Mouse (Mus musculus) heart, adult 18-20 months (tissue): Measurements from ENCODE around the gene Fam160a1. TPM values are rescaled to one million over a fixed set of nuclear protein-coding genes. Genes with fewer than 3 reads are reported as not detected.
A peak's percentile ranks its signal among the peaks of the same experiment; 100 is the strongest.

ENCODE experiments used
- DNase-seq, 2 experiments: peaks; one replicate each; pipeline ENCODE4 v3.0.0; 2021 to 2022; ENCODE audit warnings: mixed read lengths in 1 of 2
- total RNA-seq, 2 experiments: library from RNA; stranded (reverse); gene quantifications; 2 replicates each; pipeline ENCODE4 v1.2.3; 2021

The Fam160a1 gene
- total RNA-seq, 2 experiments from 2014 or later: 47.6 to 48.0 TPM

DNA sequence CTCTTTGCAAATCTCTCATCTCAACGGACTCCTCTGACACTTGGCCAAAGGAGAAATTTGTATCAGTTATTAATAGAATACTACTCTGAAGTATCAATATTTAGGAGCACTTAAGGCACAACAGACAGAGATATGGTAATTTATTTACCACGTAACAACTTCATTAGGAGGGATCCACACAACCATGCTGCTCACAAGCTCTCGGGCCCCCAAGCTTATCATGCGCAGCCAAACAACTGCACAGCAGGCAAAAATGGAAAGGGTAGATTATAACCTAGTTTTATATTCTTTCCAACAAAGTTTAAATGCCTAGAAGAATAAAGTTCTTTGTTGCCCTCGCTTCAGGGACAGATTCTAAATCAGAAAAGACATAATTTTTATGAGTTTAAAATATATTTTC, 137.1 kb downstream of the Fam160a1 start:
- DNase-seq: no peak

DNA sequence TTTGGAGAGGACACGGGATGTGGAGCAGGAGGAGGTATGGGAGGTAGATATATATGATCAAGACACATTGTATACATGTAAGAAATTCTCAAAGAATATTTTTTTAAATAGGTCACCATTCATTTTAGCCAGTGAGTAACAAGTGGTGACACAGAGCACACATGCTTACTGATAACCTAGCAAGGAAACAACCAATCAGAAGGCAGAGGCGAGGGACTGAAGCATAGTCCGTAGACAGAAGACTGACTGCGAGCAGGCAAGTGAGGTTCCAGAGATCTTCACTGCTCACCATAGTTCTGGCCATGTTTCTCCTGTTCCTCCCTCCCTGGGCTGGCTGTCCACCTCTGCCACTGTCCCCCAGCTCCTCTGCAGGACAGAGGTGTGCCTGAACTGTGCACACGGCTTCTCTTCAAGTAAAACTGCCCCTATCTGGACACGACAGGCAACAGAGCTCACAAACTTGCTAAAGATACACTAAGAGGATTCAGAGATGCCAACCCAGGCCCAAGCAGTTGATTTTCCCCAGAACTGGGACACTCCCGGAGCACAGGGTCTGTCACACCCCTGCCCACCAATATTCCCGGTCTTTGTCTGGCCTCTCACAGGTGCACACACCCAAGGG, 137.7 kb downstream of the Fam160a1 start:
- no peak for DNase-seq

DNA sequence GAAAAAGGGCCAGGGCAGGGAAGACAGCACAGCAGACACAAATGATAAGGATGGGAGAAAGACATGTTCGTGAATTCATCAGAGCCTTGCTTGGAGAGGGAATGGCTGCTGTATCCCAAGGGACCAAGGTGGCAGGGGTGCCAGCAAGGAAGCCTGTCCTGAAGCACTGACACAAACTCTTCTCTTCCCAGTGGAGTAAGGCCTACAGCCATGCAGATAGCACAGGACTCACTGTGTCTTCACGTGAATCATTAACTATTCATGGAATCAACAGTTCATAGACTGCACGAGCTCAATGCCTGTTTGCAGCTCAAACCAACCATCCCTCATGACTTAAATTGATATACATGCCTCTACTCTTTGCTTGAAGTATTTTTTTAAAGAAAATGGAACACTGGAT, 139.1 kb downstream of the Fam160a1 start:
- DNase-seq: no peak

DNA sequence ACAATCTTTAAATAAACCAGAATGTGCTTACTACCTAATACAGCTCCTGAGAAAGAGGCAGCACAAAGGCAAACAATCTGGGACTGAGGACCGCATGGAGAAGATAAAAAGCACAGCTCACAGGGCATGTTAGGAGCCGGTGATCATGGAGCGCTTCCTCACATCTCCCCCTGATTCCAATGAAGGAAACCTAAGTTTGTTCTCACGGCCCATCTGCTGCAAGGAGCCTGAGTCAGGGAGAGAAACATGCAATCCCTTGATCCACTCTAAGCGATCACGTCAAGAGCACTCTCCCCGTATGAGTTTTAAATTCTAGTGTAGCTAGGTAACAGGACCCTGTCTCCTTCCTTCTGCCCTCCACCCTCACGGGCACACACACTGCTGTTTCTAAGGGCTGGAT, 140.0 kb downstream of the Fam160a1 start:
- DNase-seq: no peak

DNA sequence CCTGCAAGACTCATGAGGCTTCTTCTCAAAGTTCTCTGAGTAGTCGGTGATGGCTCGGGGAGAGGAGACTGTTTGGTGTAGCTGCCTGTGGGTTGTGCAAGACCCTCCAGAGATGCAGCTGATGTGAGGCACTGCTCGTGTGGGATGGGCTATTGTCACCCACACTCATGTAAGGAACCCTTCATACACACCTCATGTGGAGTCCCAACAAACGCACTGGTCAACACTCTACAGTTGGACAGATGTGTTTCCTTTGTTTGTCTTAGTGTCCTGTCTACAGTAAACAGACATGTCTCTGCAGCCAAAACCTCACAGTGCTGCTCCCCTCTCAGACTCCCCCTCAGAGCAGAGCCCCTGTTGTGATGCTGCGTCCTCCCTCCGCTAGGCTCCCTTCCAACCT, 147.2 kb downstream of the Fam160a1 start:
- no peak for DNase-seq

DNA sequence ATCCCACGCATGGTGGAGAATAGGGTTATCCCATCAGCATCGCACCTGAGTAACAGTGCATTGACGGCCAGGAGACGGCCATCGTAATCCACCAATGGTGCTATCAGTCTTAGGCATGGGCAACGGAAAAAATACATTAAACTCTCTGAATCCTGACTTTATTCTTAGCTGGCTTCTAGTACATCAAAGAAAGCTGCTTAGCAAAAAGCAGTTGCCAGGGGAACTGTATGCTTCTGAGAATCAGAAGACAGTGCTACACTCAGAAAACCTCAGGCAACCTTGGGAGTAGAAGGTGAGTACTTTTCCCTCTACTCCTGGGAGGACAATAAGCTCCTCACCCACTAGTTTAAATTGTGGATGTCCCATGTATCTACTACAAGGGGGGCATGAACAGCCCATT, 149.4 kb downstream of the Fam160a1 start:
- no peak for DNase-seq

DNA sequence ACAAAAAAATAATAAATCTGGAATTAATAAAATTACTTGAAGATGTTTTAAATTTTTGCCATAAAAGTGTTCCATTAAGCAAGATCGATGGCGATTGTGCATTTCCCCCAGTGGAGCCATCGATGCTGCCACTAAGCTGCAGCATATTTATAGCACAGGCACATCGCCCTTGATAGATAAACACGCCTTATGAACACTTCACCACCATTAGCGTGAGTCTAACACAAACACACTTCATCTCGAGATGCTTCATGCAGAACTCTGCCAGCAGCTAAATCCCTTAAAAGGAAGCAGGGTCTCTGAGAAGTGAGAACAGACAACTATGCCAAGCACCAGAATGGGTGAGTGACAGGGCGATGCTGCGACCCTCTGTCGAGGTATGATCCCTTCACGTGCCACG, 150.4 kb downstream of the Fam160a1 start:
- peak; percentile 6 to 20 for DNase-seq

DNA sequence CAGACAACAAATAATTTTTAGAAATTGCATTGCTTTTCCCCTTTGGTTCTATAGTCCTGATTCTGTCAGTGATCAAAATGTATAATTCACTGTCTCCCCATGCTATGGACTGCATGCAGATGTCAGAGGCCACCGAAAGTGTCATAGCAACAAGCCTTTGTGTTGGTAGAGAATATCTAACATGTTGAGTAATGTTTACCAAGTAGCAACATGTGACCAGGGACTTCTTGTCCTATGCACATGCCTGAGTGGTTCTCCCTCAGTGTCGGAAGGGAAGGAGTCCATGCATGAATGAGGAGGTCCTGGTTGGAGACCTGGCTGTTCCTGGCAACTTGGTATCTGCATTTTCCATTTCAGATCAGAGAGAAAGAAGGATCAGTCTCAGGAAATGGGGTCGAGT, 150.9 kb downstream of the Fam160a1 start:
- DNase-seq: no peak

DNA sequence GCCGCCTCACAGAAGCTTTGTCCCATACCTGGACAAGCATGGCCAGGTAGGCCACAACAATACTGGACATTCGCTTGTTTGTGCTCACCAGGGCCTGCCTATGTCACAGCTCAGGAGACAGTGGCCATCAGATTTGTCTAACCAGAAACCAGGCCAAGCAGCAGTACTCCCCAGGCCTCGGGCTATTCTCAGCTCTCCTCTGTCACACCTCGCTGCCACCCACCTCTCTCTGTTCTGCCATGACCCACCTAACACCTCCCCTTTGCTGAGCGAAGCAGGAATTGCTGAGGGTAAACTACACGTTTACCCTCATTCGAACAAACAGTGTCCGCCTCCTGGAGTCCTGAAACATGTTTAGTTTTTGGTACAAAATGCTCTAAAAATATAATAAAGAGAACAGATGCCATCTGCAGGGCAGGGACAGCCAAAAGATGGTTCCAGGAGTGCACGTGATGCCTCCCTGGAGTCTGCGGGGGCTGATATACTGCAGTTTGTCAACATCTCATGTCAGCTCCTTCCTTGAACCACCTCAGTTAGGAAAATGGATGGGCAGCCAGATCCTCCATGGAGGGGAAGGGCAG, 152.4 kb downstream of the Fam160a1 start:
- DNase-seq: no peak

DNA sequence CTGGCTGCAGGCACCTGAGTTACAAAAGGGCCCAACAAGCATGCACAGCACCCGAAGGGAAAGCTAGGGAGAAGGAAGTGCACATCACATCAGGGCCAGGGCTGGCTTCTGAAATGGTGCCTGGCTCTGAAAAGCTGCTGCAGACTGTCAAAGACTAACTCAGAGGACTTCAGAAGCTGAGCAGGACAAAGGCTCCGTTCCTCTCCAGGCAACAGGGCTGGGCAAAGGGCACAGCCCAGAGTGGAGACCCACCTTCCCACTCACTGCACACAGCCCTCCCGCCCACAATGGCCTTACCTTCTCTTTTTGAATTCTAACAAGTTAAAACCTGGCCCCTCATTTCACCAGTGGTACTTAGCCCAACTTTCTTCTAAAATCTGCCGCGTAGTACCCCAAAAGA, 153.3 kb downstream of the Fam160a1 start:
- DNase-seq: no peak

DNA sequence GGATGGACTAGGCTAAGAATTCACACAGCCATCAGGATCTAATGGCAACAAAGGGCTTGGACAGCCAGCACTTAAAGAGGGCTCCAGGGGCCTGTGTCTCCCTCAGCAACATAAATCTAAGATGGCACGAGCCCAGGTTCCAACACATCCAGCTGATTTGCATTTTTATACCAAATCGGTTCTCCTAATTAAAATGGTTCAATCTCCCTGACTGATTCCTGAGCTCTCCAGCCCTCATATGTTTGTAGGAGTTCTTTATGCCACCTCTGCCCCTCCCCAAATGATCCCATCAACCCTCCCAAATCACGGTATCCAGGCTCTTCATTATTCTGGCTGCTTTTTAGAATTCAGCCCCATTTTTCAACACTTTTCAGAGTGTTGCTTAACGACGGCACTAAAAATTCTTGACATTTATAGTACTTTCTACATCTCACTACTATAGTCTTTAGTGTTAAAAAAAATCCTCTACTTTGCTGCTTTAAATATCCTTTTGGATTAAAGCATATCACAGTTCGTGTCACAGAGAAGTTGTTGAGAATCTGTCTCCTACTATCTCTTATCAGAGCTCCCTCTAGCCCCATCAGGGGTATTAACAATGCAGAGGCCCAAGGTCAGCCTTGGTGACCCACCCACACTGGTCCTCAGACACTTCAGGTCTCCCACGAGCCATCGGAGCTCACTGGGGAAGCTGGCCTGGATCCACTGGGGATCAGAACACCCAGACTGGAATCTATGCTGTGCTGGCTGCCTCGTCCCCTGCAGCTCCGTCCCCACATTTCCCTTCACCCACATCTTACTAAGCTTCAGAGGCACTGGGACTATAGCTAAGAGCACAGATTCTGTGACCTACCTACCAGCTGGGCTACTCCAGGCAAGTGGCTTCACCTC, 154.9 kb downstream of the Fam160a1 start:
- no peak for DNase-seq

DNA sequence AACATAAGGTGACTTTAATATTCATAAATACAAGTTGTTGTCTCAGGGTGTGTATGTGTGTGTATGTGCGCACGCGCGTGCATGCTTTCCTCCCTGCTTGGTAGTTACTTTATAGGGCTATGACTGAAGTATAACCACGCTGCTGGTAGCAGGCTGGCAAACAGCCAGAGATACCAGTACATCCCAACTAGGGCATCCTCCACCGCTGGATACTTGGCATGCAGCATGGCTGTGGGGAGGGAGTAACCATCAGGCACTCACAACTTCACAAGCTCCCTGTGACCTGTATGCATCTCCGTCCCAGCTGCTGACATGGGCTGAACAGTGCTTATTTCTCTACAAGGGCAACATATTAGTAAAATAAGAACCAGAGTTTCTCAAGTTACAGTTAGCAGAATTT, 157.4 kb downstream of the Fam160a1 start:
- DNase-seq: peak in 1 of 2 experiments; percentile 9

DNA sequence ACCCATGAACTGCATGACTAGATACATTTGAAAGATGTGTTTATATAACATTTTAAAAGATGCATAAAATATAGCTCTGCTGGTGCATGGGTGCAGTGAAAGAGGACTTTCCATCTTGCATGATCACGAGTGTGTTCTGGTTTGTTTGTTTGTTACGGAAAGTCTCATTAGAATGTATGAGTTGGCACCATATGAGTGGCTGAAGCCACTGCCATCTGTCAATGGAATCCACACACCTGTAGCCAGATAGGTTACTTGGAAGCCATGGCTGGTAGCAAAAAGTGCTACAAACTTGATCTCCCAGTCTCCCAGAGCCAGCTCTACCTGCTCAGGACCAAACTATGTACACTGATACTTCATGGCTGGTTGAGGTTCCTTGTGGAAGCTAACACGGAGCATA, 161.6 kb downstream of the Fam160a1 start:
- DNase-seq: no peak

DNA sequence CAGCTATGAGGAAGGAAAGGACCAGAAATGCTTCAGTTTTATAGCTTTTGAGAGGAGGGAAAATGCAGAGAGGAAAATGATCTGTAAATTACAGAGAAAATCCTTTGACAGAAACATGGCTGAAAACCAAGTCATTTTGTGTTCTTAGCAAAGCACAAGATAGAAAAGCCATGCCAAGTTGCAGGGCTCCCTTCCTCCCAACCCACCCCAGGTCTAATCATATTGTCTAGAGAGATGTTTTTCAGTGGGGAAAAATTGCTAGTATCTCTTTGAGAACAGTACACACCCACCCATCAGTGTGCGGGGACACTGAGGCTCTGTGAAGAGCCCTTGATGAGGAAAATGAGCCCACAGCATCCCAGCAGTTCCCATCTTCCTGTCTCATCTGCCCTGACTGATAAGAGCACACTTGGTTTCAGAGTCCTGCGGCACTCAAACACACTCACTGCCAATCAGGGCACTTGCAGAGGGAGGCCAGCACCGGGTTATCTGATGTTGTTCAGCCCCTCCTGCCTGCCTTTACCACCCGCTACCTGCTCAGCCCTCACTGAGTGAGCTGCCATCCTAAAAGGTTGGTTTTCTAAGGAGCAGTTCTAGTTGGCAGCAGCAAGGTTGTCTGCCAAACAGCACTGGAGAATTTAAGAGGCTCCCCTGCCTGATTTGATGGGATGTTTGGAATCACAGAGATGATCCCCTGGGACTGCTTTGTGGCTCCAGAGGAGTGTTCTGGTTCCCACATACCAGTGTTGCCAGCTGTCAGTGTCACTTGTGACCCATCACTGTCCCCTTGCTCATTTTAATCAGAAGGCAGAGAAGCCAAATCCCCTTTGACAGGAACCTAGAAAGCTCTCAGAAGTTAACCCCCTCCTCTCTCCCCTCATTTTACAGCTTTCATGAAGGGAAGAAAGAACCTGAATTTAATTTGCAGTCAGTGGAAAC, 164.1 kb downstream of the Fam160a1 start:
- no peak for DNase-seq

DNA sequence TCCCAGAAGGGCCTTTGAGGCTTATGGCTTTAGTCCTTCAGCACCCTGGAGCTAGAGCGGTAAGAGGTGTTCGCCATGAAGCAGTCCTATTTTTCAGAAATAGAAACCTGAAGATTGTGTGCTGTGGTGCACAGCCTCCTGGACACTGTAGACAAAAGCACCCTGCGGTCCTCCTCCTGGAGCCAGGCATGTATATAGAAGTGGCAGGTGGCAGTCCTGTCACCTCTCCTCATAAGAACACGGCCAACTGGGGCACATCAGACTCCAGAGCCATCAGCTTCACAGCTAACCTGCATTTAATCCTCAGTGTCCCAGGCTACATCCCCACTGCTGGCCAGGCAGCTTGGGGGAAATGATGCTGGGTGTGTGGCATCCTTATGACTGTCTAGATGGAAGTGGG, 167.9 kb downstream of the Fam160a1 start:
- DNase-seq: no peak

DNA sequence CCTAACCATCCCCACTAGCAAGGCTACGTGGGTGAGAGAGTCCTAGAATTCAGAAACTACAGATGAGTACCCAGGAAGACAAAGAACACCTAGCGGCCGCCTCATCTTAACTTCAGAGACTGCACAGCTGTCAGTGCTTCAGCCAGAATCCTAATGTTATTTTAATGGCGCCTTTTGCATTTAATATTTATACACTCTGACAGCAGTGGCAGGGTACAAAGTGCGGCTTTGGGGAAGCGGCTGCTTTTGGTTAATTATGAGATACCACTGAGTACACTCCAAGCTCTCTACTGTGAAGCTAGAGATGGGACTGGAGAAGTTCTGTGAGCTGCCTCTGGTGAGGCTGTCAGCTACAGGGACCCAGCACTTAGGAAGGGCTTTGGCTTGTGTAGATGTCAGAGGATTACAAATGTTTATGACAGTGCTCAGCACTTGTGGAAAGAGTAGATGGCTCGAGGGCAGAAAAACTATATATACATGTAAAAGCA, 171.5 kb downstream of the Fam160a1 start:
- no peak for DNase-seq

DNA sequence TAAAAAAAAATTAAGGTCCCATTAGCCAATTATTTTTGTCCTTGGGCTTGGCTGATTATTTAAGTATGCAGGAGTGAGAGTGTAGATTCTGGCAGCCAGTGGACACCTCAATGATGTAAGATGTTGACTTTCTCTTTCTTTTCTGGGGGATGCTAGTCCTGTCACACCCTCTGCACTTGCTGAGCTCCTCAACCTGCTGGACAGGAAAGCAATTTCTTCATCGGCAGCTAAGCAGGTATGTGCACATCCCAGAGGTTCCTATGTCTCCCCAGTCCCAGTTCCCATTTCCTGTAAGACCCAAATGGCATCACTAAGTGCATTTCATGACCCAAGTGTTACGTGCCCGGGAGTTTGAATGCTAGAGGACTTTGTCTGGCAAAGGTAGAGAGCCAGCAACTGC, 172.3 kb downstream of the Fam160a1 start:
- no peak for DNase-seq

DNA sequence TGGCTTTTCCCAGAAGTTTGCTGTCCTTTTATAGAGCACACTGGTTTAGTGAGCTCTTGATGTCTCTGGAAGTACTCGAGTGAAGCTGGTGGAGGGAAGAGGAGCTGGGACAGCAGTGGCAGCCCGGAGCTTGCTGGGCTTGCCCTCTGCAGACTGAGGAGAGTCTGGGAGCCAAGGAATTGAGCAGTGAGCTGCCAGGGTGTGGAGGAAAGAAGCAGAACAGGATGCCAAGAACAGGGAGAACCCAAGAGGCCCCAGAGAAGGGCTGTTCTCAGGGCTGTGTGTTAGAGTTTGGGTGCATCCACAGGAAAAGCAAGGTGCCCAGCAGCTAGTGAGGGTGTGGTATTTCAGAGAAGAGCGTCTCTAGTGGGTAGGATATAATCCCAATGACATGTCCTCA, 175.3 kb downstream of the Fam160a1 start:
- DNase-seq: peak in 1 of 2 experiments; percentile 13

DNA sequence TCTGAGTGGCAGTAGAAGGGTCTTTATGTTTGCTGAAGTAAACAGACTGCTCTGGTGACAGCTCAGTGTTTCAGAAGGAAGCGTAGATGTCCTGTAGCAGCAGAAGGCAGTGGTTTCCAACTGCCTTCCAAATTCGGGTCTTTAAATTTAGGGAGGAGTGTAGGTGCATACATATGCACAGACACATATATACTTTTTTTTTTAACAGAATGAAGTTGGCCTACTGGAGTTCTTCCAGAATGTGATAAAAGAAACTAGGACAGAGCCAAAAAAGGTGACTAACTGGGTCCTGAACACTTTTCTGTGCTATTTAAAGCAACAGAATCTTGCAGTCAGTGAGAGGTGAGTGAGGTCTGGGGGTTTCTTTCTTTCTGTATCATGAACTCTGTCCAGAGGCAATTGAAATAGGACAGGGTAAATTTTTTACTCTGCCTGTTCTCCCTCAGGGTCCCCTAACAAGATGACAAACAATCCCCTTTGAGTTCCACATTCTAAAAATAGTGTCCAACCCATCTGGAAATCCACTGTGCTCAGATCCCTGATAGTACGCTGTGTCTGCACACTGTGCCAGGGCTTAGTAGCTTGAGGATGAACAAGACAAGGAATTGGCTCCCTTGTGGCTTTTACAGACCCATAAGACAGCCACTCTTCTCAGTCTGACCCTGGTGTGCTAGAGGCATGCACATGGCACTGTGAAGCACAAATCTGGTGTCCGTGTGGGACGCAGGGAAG, 180.2 kb downstream of the Fam160a1 start:
- DNase-seq: peak; percentile 23 to 39

DNA sequence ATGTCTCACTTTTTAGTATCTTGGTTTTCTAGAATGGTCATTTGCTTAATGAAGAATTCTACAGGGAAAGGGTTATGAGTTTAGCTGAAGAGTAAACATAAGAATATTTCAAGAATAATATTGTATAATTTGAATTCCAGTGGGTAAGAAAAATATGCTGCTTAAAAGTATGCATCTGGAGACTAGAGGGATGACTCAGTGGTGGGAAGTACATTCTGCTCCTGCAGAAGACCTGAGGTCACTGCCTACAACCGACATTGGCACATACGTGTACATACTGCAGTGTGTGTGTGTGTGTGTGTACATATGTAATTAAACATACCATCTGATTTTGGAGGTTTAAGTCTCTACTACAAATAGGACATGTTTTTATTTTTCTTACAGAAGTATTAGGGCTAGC, 181.5 kb downstream of the Fam160a1 start:
- DNase-seq: no peak

DNA sequence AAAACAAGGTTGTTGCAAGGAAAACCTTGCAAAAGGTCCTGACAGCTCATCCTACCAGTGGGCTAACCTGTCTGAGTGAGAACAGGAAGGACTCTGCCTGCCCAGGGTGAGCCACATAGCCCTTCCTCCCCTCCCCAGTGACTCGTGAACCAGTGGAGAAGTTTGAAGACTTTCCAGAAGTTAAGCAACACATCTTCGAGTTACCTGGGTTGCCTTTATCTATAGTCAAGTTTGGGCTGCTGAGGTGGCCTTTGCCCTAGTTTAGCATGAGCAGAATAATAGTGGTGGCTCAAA, 182.0 kb downstream of the Fam160a1 start:
- no peak for DNase-seq
